Mouse (Mus musculus) layer of hippocampus, adult 6 months (tissue): ENCODE data around the gene L3mbtl1. TPM values are rescaled to one million over a fixed set of nuclear protein-coding genes. Genes with fewer than 3 reads are reported as not detected.

Experiments used
- long read RNA-seq, 2 experiments: library from polyadenylated mRNA; unstranded; transcript quantifications; one replicate each; pipeline ENCODE4 v2.0.0; 2019 to 2020
- polyA plus RNA-seq: library from polyadenylated mRNA; unstranded; fragments of <200 nt; fragmentation: Nextera tagmentation; gene quantifications from 2 replicates; pipeline ENCODE4 v1.2.3, GENCODE M21; 2021

The L3mbtl1 gene
- 0.95 and 1.3 TPM in 2 replicates for polyA plus RNA-seq
- long read RNA-seq, experiment 1, result 0 reads
- long read RNA-seq, experiment 2, partial matches to known transcripts, result 0 of 4 reads
- long read RNA-seq, experiment 2, other reads (novel, unspliced or antisense), result 4 of 4 reads

GRCm38 (mm10) chr2:162943148-162943846 is at the start of gene L3mbtl1:
L3mbtl1 (plus strand) TSS chr2:162943472.

GRCm38 (mm10) chr2:162931123-162931673 is 12.1 kb upstream of the L3mbtl1 start, which contains the start of gene Srsf6:
Srsf6 (plus strand) TSS chr2:162931528.

GRCm38 (mm10) chr2:162987218-162987617 is 43.9 kb downstream of the L3mbtl1 start, which contains the start of gene Sgk2:
Sgk2 (plus strand) TSS chr2:162987330.

GRCm38 (mm10) chr2:163016916-163017743 is 73.9 kb downstream of the L3mbtl1 start, which contains the start of gene Ift52:
Ift52 (plus strand) TSS chr2:163017354.

Other genes starting within 250 kb of the L3mbtl1 start
- 23.0 and 25.9 TPM in 2 replicates for gene Srsf6, start 11.9 kb upstream of the L3mbtl1 start, polyA plus RNA-seq
- 2.0 and 2.2 TPM in 2 replicates for gene Sgk2, start 43.9 kb downstream of the L3mbtl1 start, polyA plus RNA-seq
- gene Ift52, start 73.9 kb downstream of the L3mbtl1 start, polyA plus RNA-seq, result 21.1 and 23.8 TPM in 2 replicates
- 0.10 and 0.25 TPM in 2 replicates for gene Mybl2, start 111.2 kb downstream of the L3mbtl1 start, polyA plus RNA-seq
- 0.30 and 2.1 TPM in 2 replicates for gene Gtsf1l, start 144.4 kb downstream of the L3mbtl1 start, polyA plus RNA-seq